Mouse (Mus musculus) cerebellum, adult 2 months (tissue): ENCODE measurements at regions not wholly inside any gene's neighbourhood (a gene's known extent, or its start where the extent isn't known, plus 50 kb on each side); places are given as distances from the start of the nearest gene placed in this dataset.

Experiments
- DNase-seq, 2 experiments: peaks; one replicate each; pipeline ENCODE4 v3.0.0; 2021
- H3K27ac ChIP-seq: fragments of 200-500 bp; 2 replicates; pipeline ENCODE4 v1.5.1; 2012; ENCODE audit warnings: low read length, control low read depth, inconsistent platforms; ENCODE audit not compliant: insufficient read depth
- H3K27me3 ChIP-seq: fragments of 200-500 bp; 2 replicates; pipeline ENCODE4 v1.6.1; 2012; ENCODE audit warnings: inconsistent platforms, mild to moderate bottlenecking, low read length, moderate library complexity; ENCODE audit not compliant: control insufficient read depth, insufficient read depth
- H3K4me1 ChIP-seq: fragments of 200-500 bp; 2 replicates; pipeline ENCODE4 v1.6.1; 2011; ENCODE audit warnings: low read length; ENCODE audit not compliant: control insufficient read depth, insufficient read depth
- H3K4me3 ChIP-seq: fragments of 200-500 bp; replicated peaks from 2 replicates; pipeline ENCODE3; 2011; ENCODE audit warnings: mild to moderate bottlenecking, low read depth, low read length, control low read depth; ENCODE audit not compliant: insufficient read depth
- CTCF ChIP-seq: fragments of 200-500 bp; IDR thresholded peaks from 2 replicates; pipeline ENCODE4 v1.5.1; 2011; ENCODE audit warnings: low read depth, mild to moderate bottlenecking, control low read depth, low read length, moderate library complexity, borderline replicate concordance; ENCODE audit not compliant: insufficient read depth
- POLR2A ChIP-seq: fragments of 200-500 bp; IDR thresholded peaks from 2 replicates; pipeline ENCODE4 v1.6.1; 2011; ENCODE audit warnings: low read length, control low read depth, borderline replicate concordance; ENCODE audit not compliant: insufficient read depth
- WGBS: fragments of 180-500 bp; shearing (Covaris S2); methylation state at CpG from one replicate; pipeline ENCODE4 v1.1.7; 2018; 5-methylcytosine and 5-hydroxymethylcytosine counted together

DNA sequence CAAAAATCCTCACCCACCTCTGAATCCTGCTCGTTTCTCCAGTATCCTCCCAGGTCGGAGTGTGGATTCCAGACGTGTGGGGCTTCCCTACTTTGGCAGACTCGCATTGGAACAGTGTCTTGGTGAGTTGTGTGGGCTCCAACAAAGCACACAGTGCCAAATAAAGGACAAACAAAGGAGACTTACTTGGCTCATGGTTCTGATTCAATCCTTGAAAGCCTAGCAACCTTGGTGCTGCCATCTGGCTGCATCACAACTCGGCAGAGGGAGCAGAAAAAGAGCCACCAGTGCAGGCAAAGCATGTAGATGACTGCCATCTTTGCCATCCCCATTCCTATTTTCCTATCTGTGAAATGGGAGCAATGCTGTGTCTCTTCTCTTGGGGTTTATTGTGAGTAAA lies 64.0 kb downstream of the Il9r start:
- peak in 1 of 2 experiments; percentile 26 for DNase-seq
- TF ChIP-seq POLR2A (no peak), CTCF (no peak)
- H3K4me3 ChIP-seq = no peak overlapping the region
- whole genome bisulfite sequencing = 8% methylated on average over 5 of the region's 5 CpGs
- H3K4me1 ChIP-seq = no peaks in the 10 kb centered on the region
- no peaks in the 10 kb centered on the region for H3K27me3 ChIP-seq
- H3K27ac ChIP-seq = no peak overlapping the region

DNA sequence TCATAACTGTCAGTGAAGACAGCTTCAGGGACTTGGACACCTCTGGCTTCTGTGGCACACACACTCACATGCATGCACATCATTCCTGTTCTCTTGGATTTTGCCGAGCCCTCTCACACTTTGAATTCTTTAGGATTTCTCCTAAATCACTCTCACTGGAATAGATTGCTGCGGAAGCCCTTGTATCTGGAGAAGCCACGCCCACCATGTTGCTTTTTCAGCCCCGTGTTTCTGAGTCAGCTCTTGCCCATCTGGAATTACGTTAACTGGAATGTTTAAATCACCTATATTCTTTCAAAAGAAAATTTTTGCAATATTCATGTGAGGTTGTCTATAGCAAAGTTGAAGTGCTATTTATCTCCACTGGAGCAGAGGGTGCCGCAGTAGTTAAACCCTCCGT lies 66.1 kb downstream of the Il9r start:
- WGBS = 92% methylated on average over 7 of the region's 7 CpGs
- DNase-seq = no peak
- no peak overlapping the region for H3K4me3 ChIP-seq

DNA sequence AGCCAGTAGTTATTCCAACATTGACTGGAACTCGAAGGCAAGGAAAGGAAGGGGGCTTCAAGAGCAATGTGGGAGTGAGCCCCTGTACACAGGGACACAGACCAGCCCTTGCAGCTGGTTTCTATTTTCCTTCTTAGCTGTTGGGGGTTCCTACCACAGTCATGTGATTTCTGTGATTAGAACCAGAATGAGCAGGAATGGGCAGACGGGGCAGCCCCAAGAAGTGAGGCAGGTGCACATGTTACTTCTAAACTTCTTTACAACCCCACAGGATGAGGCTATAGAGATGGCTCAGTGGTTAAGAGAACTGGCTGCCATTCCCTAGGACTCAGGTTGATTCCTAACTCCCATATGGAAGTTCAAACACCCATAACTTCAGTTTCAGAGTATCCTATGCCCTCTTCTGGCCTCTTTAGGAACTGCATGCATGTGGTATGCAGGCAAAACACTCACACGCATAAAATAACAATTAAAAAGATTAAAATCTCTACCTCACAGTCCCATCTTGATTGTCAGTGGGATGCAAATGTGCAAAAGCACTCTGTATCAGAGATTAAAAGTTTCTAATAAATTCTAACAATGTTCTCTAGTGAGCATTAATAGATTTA lies 68.0 kb downstream of the Il9r start:
- TF ChIP-seq POLR2A (no peak), CTCF (no peak)
- H3K4me1 ChIP-seq = no peaks in the 10 kb centered on the region
- H3K27ac ChIP-seq = no peak overlapping the region
- no peak for DNase-seq
- H3K4me3 ChIP-seq = no peak overlapping the region
- no peaks in the 10 kb centered on the region for H3K27me3 ChIP-seq
- WGBS = 86% methylated on average over 3 of the region's 3 CpGs

More for the DNA sequence above, 66.1 kb downstream of the Il9r start:
- TF ChIP-seq CTCF = no peak
- no peak for TF ChIP-seq POLR2A
- Histone ChIP-seq H3K4me1 (no peaks in the 10 kb centered on the region), H3K27ac (no peak overlapping the region), H3K27me3 (no peaks in the 10 kb centered on the region)

- Histone ChIP-seq H3K4me3 (no peak overlapping the region), H3K27ac (no peak overlapping the region), H3K27me3 (no peaks in the 10 kb centered on the region), H3K4me1 (no peaks in the 10 kb centered on the region)
- WGBS = 73% methylated on average over 7 of the region's 7 CpGs
- DNase-seq = no peak
- TF ChIP-seq CTCF (no peak), POLR2A (no peak)
Observed at GRCm38 (mm10) chr11:32128551-32128950, 71.5 kb downstream of the Il9r start.

DNA sequence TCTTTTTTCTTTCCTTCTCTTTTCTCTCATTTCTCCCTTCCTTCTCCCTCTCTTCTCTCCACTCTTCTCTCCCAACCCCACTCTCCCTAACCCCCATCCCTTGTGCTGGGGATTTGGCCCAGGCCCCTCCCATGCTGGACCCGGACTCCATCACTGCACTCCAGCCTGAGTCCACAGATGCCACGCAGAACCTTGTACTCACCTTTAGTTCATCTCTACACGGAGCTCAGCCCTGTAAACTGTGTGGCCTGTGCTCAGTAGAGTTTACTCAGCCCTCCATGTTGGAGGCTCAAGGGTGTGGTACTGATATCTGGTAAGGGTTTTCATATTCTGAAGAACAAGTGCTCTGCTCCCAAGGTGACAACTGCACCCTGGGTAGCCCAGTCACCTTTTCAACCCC lies 72.1 kb downstream of the Il9r start:
- Histone ChIP-seq H3K27me3 (no peaks in the 10 kb centered on the region), H3K27ac (no peak overlapping the region), H3K4me1 (no peaks in the 10 kb centered on the region), H3K4me3 (no peak overlapping the region)
- 82% methylated on average over 3 of the region's 3 CpGs for WGBS
- TF ChIP-seq CTCF (no peak), POLR2A (no peak)
- DNase-seq = no peak

DNA sequence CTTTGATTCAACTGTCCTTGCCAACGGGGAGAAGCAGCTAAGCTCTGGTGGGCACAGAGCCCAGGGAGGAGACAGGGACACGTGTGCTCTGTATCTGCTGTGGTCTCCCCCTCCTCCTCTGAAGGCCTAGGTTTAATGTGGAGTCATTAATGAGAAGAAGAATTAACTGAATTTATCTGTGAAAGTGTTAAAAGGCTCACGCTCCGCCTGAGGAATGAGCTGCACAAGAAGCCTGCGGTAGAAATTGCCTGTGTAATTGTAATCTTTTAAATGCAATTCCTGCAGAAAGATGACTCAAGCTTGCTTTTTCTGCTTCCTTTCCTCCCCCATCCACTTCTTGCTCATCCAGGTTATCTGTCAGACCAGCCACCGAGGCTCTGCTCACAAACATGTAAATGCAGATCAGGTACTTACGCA lies 72.7 kb downstream of the Il9r start:
- H3K27ac ChIP-seq = no peak overlapping the region
- H3K4me3 ChIP-seq = no peak overlapping the region
- no peak for TF ChIP-seq POLR2A
- TF ChIP-seq CTCF = no peak
- WGBS = 61% methylated on average over 7 of the region's 7 CpGs
- H3K4me1 ChIP-seq = no peaks in the 10 kb centered on the region
- no peaks in the 10 kb centered on the region for H3K27me3 ChIP-seq
- DNase-seq = no peak

DNA sequence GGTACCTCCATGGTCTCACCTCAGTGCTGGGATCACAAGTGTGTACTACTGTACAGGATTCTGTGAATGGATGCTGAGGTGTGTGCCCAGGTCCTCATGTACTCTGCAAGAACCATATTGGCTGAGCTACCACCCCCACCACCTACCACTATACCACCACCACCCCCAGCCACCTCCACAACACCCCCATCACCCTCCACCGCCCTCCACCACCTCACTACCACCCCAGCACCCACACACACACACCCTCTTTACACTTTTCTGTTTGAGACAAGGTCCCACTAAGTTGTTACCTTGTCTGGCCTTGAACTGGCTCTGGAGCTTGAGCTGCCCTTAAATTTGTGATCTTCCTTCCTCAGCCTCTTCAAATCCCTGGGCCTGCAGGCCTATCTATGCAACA lies 73.3 kb downstream of the Il9r start:
- Histone ChIP-seq H3K27me3 (no peaks in the 10 kb centered on the region), H3K27ac (no peak overlapping the region)
- WGBS = 100% methylated on average over 1 of the region's 1 CpGs

DNA sequence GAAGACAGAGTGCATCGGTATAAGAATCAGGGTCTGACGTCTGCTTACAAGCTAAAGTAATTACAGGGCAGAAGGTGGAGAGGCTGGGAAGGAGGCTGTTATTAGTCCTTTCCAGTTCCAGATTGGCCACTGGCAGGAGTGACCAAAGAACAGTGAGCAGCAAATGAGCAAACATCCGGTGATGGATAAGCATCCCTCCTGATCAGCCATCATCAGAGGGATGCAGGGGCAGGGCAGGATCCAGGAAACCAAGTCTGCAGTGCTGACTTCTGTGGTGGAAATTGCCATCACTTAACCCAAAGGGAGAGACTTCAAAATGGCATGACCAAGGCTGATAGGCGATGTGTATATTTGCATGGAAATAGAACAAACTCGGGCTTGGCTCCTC lies 73.8 kb downstream of the Il9r start:
- no peaks in the 10 kb centered on the region for H3K27me3 ChIP-seq
- TF ChIP-seq CTCF (no peak), POLR2A (no peak)
- no peak for DNase-seq
- no peak overlapping the region for H3K27ac ChIP-seq
- no peak overlapping the region for H3K4me3 ChIP-seq
- H3K4me1 ChIP-seq = no peaks in the 10 kb centered on the region
- 61% methylated on average over 5 of the region's 5 CpGs for WGBS

More for the DNA sequence above, 73.3 kb downstream of the Il9r start:
- DNase-seq = no peak
- Histone ChIP-seq H3K4me1 (no peaks in the 10 kb centered on the region), H3K4me3 (no peak overlapping the region)
- TF ChIP-seq CTCF = no peak
- TF ChIP-seq POLR2A = no peak
